Mouse (Mus musculus): ENCODE results near the gene Prdm4. TPM values are rescaled to one million over a fixed set of nuclear protein-coding genes. Genes with fewer than 3 reads are reported as not detected.

Gene Prdm4
- polyA plus RNA-seq, 1 experiment from 2014 or later: 30.3 TPM

GRCm38 (mm10) chr10:85929962-85930361 is 13.0 kb upstream of the Prdm4 start:
- no peaks in the 10 kb centered on the region for H3K36me3 ChIP-seq
- ATAC-seq (ENCODE audit: insufficient number of reproducible peaks, insufficient read depth, low FRiP score, low TSS enrichment): no peak

GRCm38 (mm10) chr10:85929208-85929591 is 12.3 kb upstream of the Prdm4 start:
- H3K9ac ChIP-seq: no peak overlapping the region
- H3K9me3 ChIP-seq: no peaks in the 10 kb centered on the region
- H3K4me3 ChIP-seq: 0 out of 2 replicates have a peak overlapping the region, but pooled peaks have one; percentile 9
- no peak overlapping the region for H3K27ac ChIP-seq
- ATAC-seq (ENCODE audit: insufficient number of reproducible peaks, insufficient read depth, low FRiP score, low TSS enrichment): no peak
- peak overlapping the region; percentile 94 for H3K4me2 ChIP-seq (replicated peaks)
- WGBS: 53% methylated on average over 11 of the region's 11 CpGs
- no peaks in the 10 kb centered on the region for H3K36me3 ChIP-seq
- H3K27me3 ChIP-seq: peaks cover 24% of the 10 kb centered on the region
- H3K4me1 ChIP-seq: 0 out of 2 replicates have a peak, but pooled peaks cover 7% of the 10 kb centered on the region

More at GRCm38 (mm10) chr10:85929962-85930361, 13.0 kb upstream of the Prdm4 start:
- Histone ChIP-seq H3K9ac (no peak overlapping the region), H3K27ac (no peak overlapping the region), H3K27me3 (peaks cover 24% of the 10 kb centered on the region), H3K9me3 (no peaks in the 10 kb centered on the region), H3K4me1 (0 out of 2 replicates have a peak, but pooled peaks cover 7% of the 10 kb centered on the region), H3K4me2 (replicated peaks) (no peak overlapping the region), H3K4me3 (no peak overlapping the region)
- WGBS: 88% methylated on average over 11 of the region's 11 CpGs

GRCm38 (mm10) chr10:85928499-85929207 is 11.7 kb upstream of the Prdm4 start:
- Histone ChIP-seq H3K27ac (no peak overlapping the region), H3K4me2 (replicated peaks) (peak overlapping the region; percentile 94), H3K27me3 (peaks cover 24% of the 10 kb centered on the region), H3K36me3 (no peaks in the 10 kb centered on the region), H3K4me3 (peak overlapping the region; percentile 52), H3K4me1 (0 out of 2 replicates have a peak, but pooled peaks cover 7% of the 10 kb centered on the region), H3K9ac (peak overlapping the region; percentile 34), H3K9me3 (no peaks in the 10 kb centered on the region)
- WGBS: 1% methylated on average over 62 of the region's 63 CpGs
- ATAC-seq (ENCODE audit: insufficient number of reproducible peaks, insufficient read depth, low FRiP score, low TSS enrichment): peak; percentile 67; the same call in 1 of the 2 replicates

- Histone ChIP-seq H3K4me3 (peak within 1 kb of the TSS; percentile 52), H3K36me3 (no peaks in the 10 kb centered on the region), H3K9me3 (no peaks in the 10 kb centered on the region), H3K4me2 (replicated peaks) (peak within 1 kb of the TSS; percentile 94), H3K4me1 (0 out of 2 replicates have a peak, but pooled peaks cover 7% of the 10 kb centered on the region), H3K9ac (peak within 1 kb of the TSS; percentile 34), H3K27ac (no peak within 1 kb of the TSS), H3K27me3 (peaks cover 24% of the 10 kb centered on the region)
- ATAC-seq (ENCODE audit: insufficient number of reproducible peaks, insufficient read depth, low FRiP score, low TSS enrichment): no peak
- WGBS: 3% methylated on average over 23 of the region's 23 CpGs
These were observed 10.9 kb upstream of the Prdm4 start, which contains the start of gene Ascl4 for GRCm38 (mm10) chr10:85927676-85928445. Gene Ascl4, plus strand, starts transcription at chr10:85927681.

GRCm38 (mm10) chr10:85879886-85880486 is 37.0 kb downstream of the Prdm4 start:
- Histone ChIP-seq H3K4me3 (no peak overlapping the region), H3K9me3 (no peaks in the 10 kb centered on the region), H3K27ac (no peak overlapping the region), H3K27me3 (no peaks in the 10 kb centered on the region), H3K36me3 (peaks cover 91% of the 10 kb centered on the region), H3K9ac (no peak overlapping the region), H3K4me1 (no peaks in the 10 kb centered on the region), H3K4me2 (replicated peaks) (no peak overlapping the region)
- ATAC-seq (ENCODE audit: insufficient number of reproducible peaks, insufficient read depth, low FRiP score, low TSS enrichment): no peak
- WGBS: 91% methylated on average over 8 of the region's 8 CpGs

- H3K27ac ChIP-seq: no peak overlapping the region
- peaks cover 13% of the 10 kb centered on the region for H3K4me1 ChIP-seq
- H3K9me3 ChIP-seq: no peaks in the 10 kb centered on the region
- peaks cover 64% of the 10 kb centered on the region for H3K36me3 ChIP-seq
- no peak overlapping the region for H3K4me3 ChIP-seq
- H3K27me3 ChIP-seq: no peaks in the 10 kb centered on the region
- no peak for ATAC-seq (ENCODE audit: insufficient number of reproducible peaks, insufficient read depth, low FRiP score, low TSS enrichment)
- WGBS: 58% methylated on average over 5 of the region's 5 CpGs
- no peak overlapping the region for H3K4me2 ChIP-seq (replicated peaks)
- H3K9ac ChIP-seq: no peak overlapping the region
These were observed 41.1 kb downstream of the Prdm4 start for GRCm38 (mm10) chr10:85875812-85876211.

- Histone ChIP-seq H3K27me3 (no peaks in the 10 kb centered on the region), H3K4me2 (replicated peaks) (no peak overlapping the region), H3K9me3 (no peaks in the 10 kb centered on the region), H3K4me1 (peaks cover 13% of the 10 kb centered on the region), H3K4me3 (no peak overlapping the region), H3K36me3 (peaks cover 48% of the 10 kb centered on the region), H3K9ac (no peak overlapping the region), H3K27ac (no peak overlapping the region)
- ATAC-seq (ENCODE audit: insufficient number of reproducible peaks, insufficient read depth, low FRiP score, low TSS enrichment): no peak
- WGBS: 92% methylated on average over 13 of the region's 13 CpGs
These were observed 42.9 kb downstream of the Prdm4 start for GRCm38 (mm10) chr10:85873861-85874544.

- H3K9ac ChIP-seq: peak overlapping the region; percentile 88
- H3K36me3 ChIP-seq: peaks cover 32% of the 10 kb centered on the region
- no peaks in the 10 kb centered on the region for H3K27me3 ChIP-seq
- 4% methylated on average over 5 of the region's 5 CpGs for WGBS
- ATAC-seq (ENCODE audit: insufficient number of reproducible peaks, insufficient read depth, low FRiP score, low TSS enrichment): peak; percentile 32; the same call in 1 of the 2 replicates
- H3K4me2 ChIP-seq (replicated peaks): peak overlapping the region; percentile 86
- H3K27ac ChIP-seq: no peak overlapping the region
- no peaks in the 10 kb centered on the region for H3K9me3 ChIP-seq
- H3K4me3 ChIP-seq: peak overlapping the region; percentile 99
- peaks cover 13% of the 10 kb centered on the region for H3K4me1 ChIP-seq
These were observed 44.5 kb downstream of the Prdm4 start for GRCm38 (mm10) chr10:85872479-85872773.

- under 1% methylated on average over 55 of the region's 55 CpGs for WGBS
- H3K4me1 ChIP-seq: peaks cover 13% of the 10 kb centered on the region
- peak overlapping the region; percentile 86 for H3K4me2 ChIP-seq (replicated peaks)
- peak overlapping the region; percentile 99 for H3K4me3 ChIP-seq
- H3K27ac ChIP-seq: peak overlapping the region; percentile 57
- H3K27me3 ChIP-seq: no peaks in the 10 kb centered on the region
- H3K9me3 ChIP-seq: no peaks in the 10 kb centered on the region
- ATAC-seq (ENCODE audit: insufficient number of reproducible peaks, insufficient read depth, low FRiP score, low TSS enrichment): peak; percentile 85
- H3K36me3 ChIP-seq: peaks cover 27% of the 10 kb centered on the region
- H3K9ac ChIP-seq: peak overlapping the region; percentile 88
These were observed 45.1 kb downstream of the Prdm4 start for GRCm38 (mm10) chr10:85871698-85872478.

GRCm38 (mm10) chr10:85846105-85846862 is 70.7 kb downstream of the Prdm4 start:
- ATAC-seq (ENCODE audit: insufficient number of reproducible peaks, insufficient read depth, low FRiP score, low TSS enrichment): no peak
- H3K9me3 ChIP-seq: no peaks in the 10 kb centered on the region
- WGBS: 71% methylated on average over 4 of the region's 4 CpGs

More at GRCm38 (mm10) chr10:85846105-85846862, 70.7 kb downstream of the Prdm4 start:
- H3K27me3 ChIP-seq: no peaks in the 10 kb centered on the region
- no peak overlapping the region for H3K4me3 ChIP-seq
- no peak overlapping the region for H3K27ac ChIP-seq
- H3K9ac ChIP-seq: no peak overlapping the region
- H3K4me2 ChIP-seq (replicated peaks): no peak overlapping the region
- H3K4me1 ChIP-seq: no peaks in the 10 kb centered on the region
- no peaks in the 10 kb centered on the region for H3K36me3 ChIP-seq

All from embryonic facial prominence, embryonic 12.5 days (tissue).